Mouse (Mus musculus): ENCODE measurements at regions not wholly inside any gene's neighbourhood (a gene's known extent, or its start where the extent isn't known, plus 50 kb on each side); places are given as distances from the start of the nearest gene placed in this dataset.

DNA sequence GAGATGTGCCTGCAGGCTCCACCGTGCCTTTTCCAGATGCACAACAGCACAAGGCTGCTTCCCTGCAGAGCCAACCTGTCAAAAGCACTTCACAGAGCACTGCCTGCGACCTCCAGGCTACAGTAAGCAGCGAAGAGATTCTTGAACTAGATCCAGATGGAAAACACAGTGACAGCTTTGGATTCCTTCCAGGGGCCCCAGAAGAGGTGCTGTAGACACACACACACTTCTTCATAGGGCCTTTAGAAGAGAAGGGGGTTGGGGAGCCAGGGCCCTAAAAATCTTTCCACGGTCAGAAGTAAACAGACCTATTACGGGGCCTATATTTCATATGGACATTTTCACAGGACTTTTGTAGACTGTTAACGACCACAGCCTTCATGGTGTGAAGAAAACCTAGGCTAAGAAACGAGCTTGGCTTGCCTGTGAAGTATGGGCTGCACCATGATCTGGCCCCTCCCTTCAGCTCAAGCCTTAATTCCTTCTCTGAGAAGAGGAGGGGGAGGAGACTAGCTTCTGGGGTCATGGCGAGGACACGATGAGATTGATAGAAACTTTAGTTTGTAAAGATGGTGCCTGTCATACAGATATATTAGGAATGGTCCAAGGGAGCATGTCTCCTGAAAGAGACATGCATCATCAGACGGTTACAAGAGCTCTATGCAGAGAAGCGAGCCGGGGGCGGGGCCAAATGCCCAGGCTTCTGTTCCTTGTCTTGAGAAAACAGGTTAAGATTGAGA lies 131.1 kb upstream of the Gas1 start:
- no peak overlapping the region for H3K4me2 ChIP-seq (ENCODE audit: low read depth, low read length)

DNA sequence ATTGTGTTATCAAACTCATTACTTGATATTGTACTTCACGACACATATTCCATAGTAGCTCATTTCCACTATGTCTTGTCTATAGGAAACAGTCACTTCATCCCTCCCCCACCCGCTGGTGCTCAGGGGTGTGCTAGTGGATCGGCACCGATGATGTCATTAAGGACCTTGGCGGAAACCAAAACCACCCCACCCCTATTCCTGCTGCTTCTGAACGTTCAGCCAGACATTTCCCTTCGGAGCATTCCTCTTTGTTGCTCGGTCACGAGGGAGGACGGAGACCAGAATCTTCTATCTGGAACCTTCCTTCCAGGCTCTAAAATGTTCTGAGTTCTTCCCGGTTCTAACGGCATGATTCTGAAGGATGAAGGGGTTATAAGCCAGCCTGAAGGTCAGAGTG lies 132.3 kb upstream of the Gas1 start:
- 79% methylated on average over 12 of the region's 12 CpGs for WGBS (ENCODE audit: insufficient replicate concordance)
- Histone ChIP-seq H3K9ac (replicated peaks) (no peak overlapping the region), H3K27me3 (ENCODE audit: insufficient read depth, low read length) (no peaks in the 10 kb centered on the region), H3K4me2 (ENCODE audit: low read depth, low read length) (no peak overlapping the region), H3K9me3 (ENCODE audit: low read length) (no peaks in the 10 kb centered on the region), H3K27ac (ENCODE audit: low read depth) (no peak overlapping the region), H3K36me3 (replicated peaks; ENCODE audit: insufficient read depth, low read length) (no peaks in the 10 kb centered on the region), H3K4me1 (ENCODE audit: insufficient read depth) (no peaks in the 10 kb centered on the region), H3K4me3 (ENCODE audit: low read depth, low read length) (no peak overlapping the region)
- TF ChIP-seq EP300 (IDR thresholded peaks at IDR 0.05; ENCODE audit: low read depth) (no peak), CTCF (IDR thresholded peaks at IDR 0.05; ENCODE audit: low read depth) (no peak)
- DNase-seq (no peak), ATAC-seq (no peak)

More for the DNA sequence above, 131.1 kb upstream of the Gas1 start:
- TF ChIP-seq EP300 (IDR thresholded peaks at IDR 0.05; ENCODE audit: low read depth) = no peak
- no peak for TF ChIP-seq CTCF (IDR thresholded peaks at IDR 0.05; ENCODE audit: low read depth)
- Histone ChIP-seq H3K9ac (replicated peaks) (no peak overlapping the region), H3K4me1 (ENCODE audit: insufficient read depth) (no peaks in the 10 kb centered on the region), H3K27me3 (ENCODE audit: insufficient read depth, low read length) (no peaks in the 10 kb centered on the region), H3K9me3 (ENCODE audit: low read length) (no peaks in the 10 kb centered on the region), H3K36me3 (replicated peaks; ENCODE audit: insufficient read depth, low read length) (no peaks in the 10 kb centered on the region), H3K27ac (ENCODE audit: low read depth) (no peak overlapping the region), H3K4me3 (ENCODE audit: low read depth, low read length) (no peak overlapping the region)
- WGBS (ENCODE audit: insufficient replicate concordance) = 66% methylated on average over 13 of the region's 13 CpGs
- ATAC-seq = no peak
- no peak for DNase-seq

DNA sequence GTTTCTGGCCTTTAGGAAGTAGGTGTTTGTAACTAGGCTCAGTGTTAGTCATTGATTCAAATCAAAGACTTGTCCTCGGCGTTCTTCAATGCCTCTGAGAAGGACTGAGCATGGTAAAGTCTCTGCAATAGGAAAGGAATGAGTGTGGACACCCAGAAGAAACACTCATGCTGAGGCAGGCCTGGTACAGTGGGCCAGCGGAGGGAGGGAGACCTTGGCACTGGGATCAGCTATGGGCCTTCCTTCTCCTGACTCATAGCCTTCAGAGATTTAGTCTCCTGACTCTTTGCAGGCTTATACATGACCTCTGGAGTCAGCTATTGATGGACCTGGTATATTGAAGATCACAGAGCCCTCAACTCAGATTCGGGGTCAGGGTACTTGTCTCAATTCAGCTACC lies 132.8 kb upstream of the Gas1 start:
- H3K9me3 ChIP-seq (ENCODE audit: low read length) = no peaks in the 10 kb centered on the region
- 75% methylated on average over 4 of the region's 4 CpGs for WGBS (ENCODE audit: insufficient replicate concordance)
- H3K27me3 ChIP-seq (ENCODE audit: insufficient read depth, low read length) = no peaks in the 10 kb centered on the region
- no peak for DNase-seq
- ATAC-seq = no peak
- H3K4me2 ChIP-seq (ENCODE audit: low read depth, low read length) = no peak overlapping the region
- H3K4me3 ChIP-seq (ENCODE audit: low read depth, low read length) = no peak overlapping the region
- no peak for TF ChIP-seq EP300 (IDR thresholded peaks at IDR 0.05; ENCODE audit: low read depth)
- TF ChIP-seq CTCF (IDR thresholded peaks at IDR 0.05; ENCODE audit: low read depth) = no peak
- H3K27ac ChIP-seq (ENCODE audit: low read depth) = no peak overlapping the region
- no peaks in the 10 kb centered on the region for H3K4me1 ChIP-seq (ENCODE audit: insufficient read depth)
- no peak overlapping the region for H3K9ac ChIP-seq (replicated peaks)
- no peaks in the 10 kb centered on the region for H3K36me3 ChIP-seq (replicated peaks; ENCODE audit: insufficient read depth, low read length)

DNA sequence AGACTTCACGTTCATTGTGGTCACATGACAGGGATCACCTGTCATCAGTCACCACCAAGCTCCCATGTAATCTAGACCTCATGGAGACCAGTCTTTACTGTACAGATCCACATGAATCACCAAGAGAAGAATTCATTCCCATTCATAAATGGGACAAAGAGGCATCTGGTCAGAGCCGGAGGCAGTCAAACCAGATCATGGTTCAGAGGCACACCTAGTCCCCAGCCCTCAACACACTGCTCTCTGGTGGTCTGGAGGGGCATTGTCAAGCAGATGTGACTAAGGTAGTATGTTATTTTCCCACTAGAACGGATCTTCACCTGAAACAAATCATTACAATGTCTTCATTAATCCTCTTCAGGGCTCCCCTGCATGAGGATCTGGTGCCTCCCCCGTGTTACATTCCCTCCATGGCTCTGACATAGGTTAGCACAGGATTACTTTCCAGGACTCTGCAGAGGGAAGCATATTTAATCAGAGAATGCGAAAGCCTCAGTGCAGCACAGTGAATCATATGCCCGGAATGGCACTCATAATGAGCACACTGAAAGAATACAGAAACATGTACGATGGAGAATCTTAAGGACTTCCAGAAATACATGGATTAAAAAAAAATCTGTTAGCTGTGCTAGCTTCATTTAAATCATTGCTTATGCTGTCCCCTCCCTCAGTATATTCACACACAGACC lies 135.4 kb upstream of the Gas1 start:
- H3K4me1 ChIP-seq (ENCODE audit: insufficient read depth) = no peaks in the 10 kb centered on the region
- 67% methylated on average over 7 of the region's 7 CpGs for WGBS (ENCODE audit: insufficient replicate concordance)

GRCm38 (mm10) chr13:60318436-60319020 lies 141.4 kb upstream of the Gas1 start:
- Histone ChIP-seq H3K9ac (replicated peaks) (no peak overlapping the region), H3K4me2 (ENCODE audit: low read depth, low read length) (no peak overlapping the region), H3K27ac (ENCODE audit: low read depth) (no peak overlapping the region), H3K9me3 (ENCODE audit: low read length) (no peaks in the 10 kb centered on the region), H3K36me3 (replicated peaks; ENCODE audit: insufficient read depth, low read length) (no peaks in the 10 kb centered on the region), H3K4me1 (ENCODE audit: insufficient read depth) (0 out of 2 replicates have a peak, but pooled peaks cover 3% of the 10 kb centered on the region), H3K4me3 (ENCODE audit: low read depth, low read length) (no peak overlapping the region), H3K27me3 (ENCODE audit: insufficient read depth, low read length) (no peaks in the 10 kb centered on the region)
- no peak for DNase-seq
- WGBS (ENCODE audit: insufficient replicate concordance) = 67% methylated on average over 8 of the region's 8 CpGs
- ATAC-seq = no peak
- no peak for TF ChIP-seq CTCF (IDR thresholded peaks at IDR 0.05; ENCODE audit: low read depth)

More for the DNA sequence above, 135.4 kb upstream of the Gas1 start:
- Histone ChIP-seq H3K36me3 (replicated peaks; ENCODE audit: insufficient read depth, low read length) (no peaks in the 10 kb centered on the region), H3K9ac (replicated peaks) (no peak overlapping the region), H3K27ac (ENCODE audit: low read depth) (no peak overlapping the region), H3K27me3 (ENCODE audit: insufficient read depth, low read length) (no peaks in the 10 kb centered on the region), H3K4me2 (ENCODE audit: low read depth, low read length) (no peak overlapping the region), H3K4me3 (ENCODE audit: low read depth, low read length) (no peak overlapping the region), H3K9me3 (ENCODE audit: low read length) (no peaks in the 10 kb centered on the region)
- ATAC-seq (no peak), DNase-seq (no peak)
- TF ChIP-seq CTCF (IDR thresholded peaks at IDR 0.05; ENCODE audit: low read depth) = no peak
- TF ChIP-seq EP300 (IDR thresholded peaks at IDR 0.05; ENCODE audit: low read depth) = no peak

DNA sequence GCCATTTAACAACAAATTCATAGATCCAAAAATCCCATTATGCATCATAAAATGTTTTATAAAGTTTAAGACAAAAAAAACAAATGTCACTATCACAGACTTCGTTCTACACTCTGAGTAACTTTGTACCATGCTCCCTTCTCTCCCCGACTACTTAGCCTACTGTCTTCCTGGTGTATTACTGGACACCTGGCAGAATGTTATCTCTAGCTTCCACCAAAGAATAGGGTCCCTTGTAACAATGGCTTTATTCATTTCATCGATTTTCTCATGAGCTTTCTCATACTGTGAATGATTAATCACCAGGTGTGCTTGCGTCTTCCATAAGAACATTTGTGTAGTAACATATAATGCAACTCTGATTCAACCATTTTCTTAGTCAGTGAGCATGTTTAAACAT lies 142.1 kb upstream of the Gas1 start:
- TF ChIP-seq EP300 (IDR thresholded peaks at IDR 0.05; ENCODE audit: low read depth) (no peak), CTCF (IDR thresholded peaks at IDR 0.05; ENCODE audit: low read depth) (no peak)
- DNase-seq (no peak), ATAC-seq (no peak)
- no peaks in the 10 kb centered on the region for H3K9me3 ChIP-seq (ENCODE audit: low read length)
- H3K9ac ChIP-seq (replicated peaks) = no peak overlapping the region
- H3K4me2 ChIP-seq (ENCODE audit: low read depth, low read length) = no peak overlapping the region
- H3K4me3 ChIP-seq (ENCODE audit: low read depth, low read length) = no peak overlapping the region
- no peaks in the 10 kb centered on the region for H3K36me3 ChIP-seq (replicated peaks; ENCODE audit: insufficient read depth, low read length)
- no peaks in the 10 kb centered on the region for H3K27me3 ChIP-seq (ENCODE audit: insufficient read depth, low read length)
- 62% methylated on average over 4 of the region's 4 CpGs for WGBS (ENCODE audit: insufficient replicate concordance)
- H3K27ac ChIP-seq (ENCODE audit: low read depth) = no peak overlapping the region
- 0 out of 2 replicates have a peak, but pooled peaks cover 3% of the 10 kb centered on the region for H3K4me1 ChIP-seq (ENCODE audit: insufficient read depth)

Measured in liver, postnatal 0 days (tissue).